Mouse (Mus musculus) G1E (cell line): ENCODE results near the gene Plekho1.

Experiments
- CTCF ChIP-seq: IDR thresholded peaks from 2 replicates; pipeline ENCODE4 v1.5.1; 2012; ENCODE audit warnings: low read depth, low read length, inconsistent platforms, mixed read lengths
- GATA1 ChIP-seq: IDR thresholded peaks from 2 replicates; pipeline ENCODE4 v1.6.1; 2012; ENCODE audit warnings: borderline replicate concordance, low read length, inconsistent platforms, mixed read lengths
- GATA2 ChIP-seq: IDR thresholded peaks from 2 replicates; pipeline ENCODE4 v1.6.1; 2012; ENCODE audit warnings: low read depth, low read length, inconsistent platforms, borderline replicate concordance
- TAL1 ChIP-seq: conservative IDR thresholded peaks from 2 replicates; pipeline ENCODE4 v1.6.1; 2012; ENCODE audit warnings: low read depth, low read length, inconsistent platforms, mixed read lengths

DNA sequence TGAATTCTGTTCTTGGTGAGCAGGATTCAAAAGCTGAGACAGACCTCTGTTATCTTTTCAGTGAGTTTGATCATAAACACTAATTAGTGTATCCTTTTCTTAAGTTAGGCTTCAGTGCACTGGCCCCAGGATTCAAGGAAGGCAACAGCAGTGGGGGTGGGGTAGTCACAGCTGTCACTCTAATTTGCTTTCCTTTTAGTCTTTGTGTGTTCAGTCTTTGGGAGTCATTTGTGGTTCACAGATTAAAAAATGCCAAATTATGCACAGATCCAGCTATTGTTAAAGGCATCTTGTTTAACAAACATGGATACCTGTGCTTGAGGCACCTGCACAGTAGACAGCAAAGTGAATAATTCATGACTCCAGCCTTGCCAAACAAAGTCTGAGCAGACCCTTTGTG, 42.8 kb downstream of the Plekho1 start:
- TF ChIP-seq CTCF (no peak), GATA1 (no peak), TAL1 (no peak), GATA2 (no peak)
